Mouse (Mus musculus) hindbrain, postnatal 0 days (tissue): ENCODE data around the gene Olfr374. TPM values are rescaled to one million over a fixed set of nuclear protein-coding genes. Genes with fewer than 3 reads are reported as not detected.

Experiments used
- ATAC-seq: fragments of 200-750 bp; cut with Nextera tagmentation; 2 replicates; pipeline ENCODE4 v1.8.0; 2017; ENCODE audit warnings: mild to moderate bottlenecking, moderate TSS enrichment, moderate library complexity
- DNase-seq: peaks from one replicate; pipeline ENCODE4 v3.0.0-alpha.2; 2015; ENCODE audit warnings: low spot score
- H3K27ac ChIP-seq: fragments of 300-500 bp; sonication (generic); 2 replicates; pipeline ENCODE4 v1.5.1; 2014; ENCODE audit warnings: mild to moderate bottlenecking
- H3K27me3 ChIP-seq: fragments of 300-500 bp; sonication (generic); 2 replicates; pipeline ENCODE4 v1.6.1; 2014; ENCODE audit warnings: low read length, mixed read lengths; ENCODE audit not compliant: insufficient read depth
- H3K36me3 ChIP-seq: fragments of 300-500 bp; sonication (generic); 2 replicates; pipeline ENCODE4 v1.6.1; 2014; ENCODE audit warnings: low read length, mixed read lengths; ENCODE audit not compliant: insufficient read depth
- H3K4me1 ChIP-seq: fragments of 300-500 bp; sonication (generic); 2 replicates; pipeline ENCODE4 v1.6.1; 2014; ENCODE audit warnings: antibody characterized with exemption, low read length, mixed read lengths; ENCODE audit not compliant: insufficient read depth
- H3K4me2 ChIP-seq: fragments of 300-500 bp; sonication (generic); 2 replicates; pipeline ENCODE4 v1.6.1; 2014; ENCODE audit warnings: low read depth, mild to moderate bottlenecking, low read length, moderate library complexity, mixed read lengths
- H3K4me3 ChIP-seq: fragments of 300-500 bp; sonication (generic); 2 replicates; pipeline ENCODE4 v1.5.1; 2014; ENCODE audit warnings: low read length
- H3K9ac ChIP-seq: fragments of 300-500 bp; sonication (generic); replicated peaks from 2 replicates; pipeline ENCODE4 v1.6.1; 2014; ENCODE audit warnings: mild to moderate bottlenecking, low read length, moderate library complexity, mixed read lengths
- H3K9me3 ChIP-seq: fragments of 300-500 bp; sonication (generic); 2 replicates; pipeline ENCODE4 v1.6.1; 2016; ENCODE audit warnings: low read length, mixed read lengths
- CTCF ChIP-seq: IDR thresholded peaks from 2 replicates; pipeline ENCODE4 v1.5.1; 2016; ENCODE audit warnings: antibody characterized with exemption, control low read depth, low read depth
- WGBS: fragments of 180-500 bp; shearing (Covaris S2); extraction: QIAGEN DNeasy Blood & Tissue Kit; methylation state at CpG from one replicate; pipeline ENCODE4 v1.1.7; 2014; 5-methylcytosine and 5-hydroxymethylcytosine counted together
- polyA plus RNA-seq: library from polyadenylated mRNA; unstranded; fragments of >200 nt; fragmentation: Nextera tagmentation; extraction: Ambion mirVana; gene quantifications from 2 replicates; pipeline ENCODE4 v1.2.1, GENCODE M21; 2015
- total RNA-seq: library from RNA; depleted of rRNA; stranded (reverse); fragments of >200 nt; gene quantifications from 2 replicates; pipeline ENCODE4 v1.2.3, GENCODE M21; 2014

Olfr374 gene
- total and polyA plus RNA-seq, 2 experiments from 2014 or later, result not detected

- TF ChIP-seq CTCF, result no peak
- H3K4me1 ChIP-seq, result no peaks in the 10 kb centered on the region
- peaks cover 65% of the 10 kb centered on the region for H3K36me3 ChIP-seq
- H3K9me3 ChIP-seq, result no peaks in the 10 kb centered on the region
- no peak overlapping the region for H3K4me2 ChIP-seq
- H3K9ac ChIP-seq, result no peak overlapping the region
- no peak overlapping the region for H3K27ac ChIP-seq
- H3K4me3 ChIP-seq, result no peak overlapping the region
- WGBS, result 89% methylated on average over 3 of the region's 3 CpGs
- DNase-seq (no peak), ATAC-seq (no peak)
- H3K27me3 ChIP-seq, result no peaks in the 10 kb centered on the region
Observed at GRCm38 (mm10) chr8:72145511-72145910, 38.7 kb downstream of the Olfr374 start.

- Histone ChIP-seq H3K36me3 (peaks cover 64% of the 10 kb centered on the region), H3K27ac (no peak overlapping the region)
- WGBS, result 60% methylated on average over 1 of the region's 1 CpGs
Observed at GRCm38 (mm10) chr8:72146056-72146455, 39.2 kb downstream of the Olfr374 start.

GRCm38 (mm10) chr8:72146556-72146955 is 39.7 kb downstream of the Olfr374 start:
- DNase-seq, result no peak
- Histone ChIP-seq H3K9me3 (no peaks in the 10 kb centered on the region), H3K9ac (no peak overlapping the region), H3K27ac (no peak overlapping the region), H3K36me3 (peaks cover 64% of the 10 kb centered on the region), H3K4me2 (no peak overlapping the region), H3K4me1 (no peaks in the 10 kb centered on the region), H3K27me3 (no peaks in the 10 kb centered on the region), H3K4me3 (no peak overlapping the region)
- no peak for ATAC-seq
- no peak for TF ChIP-seq CTCF
- WGBS, result 94% methylated on average over 3 of the region's 3 CpGs

More at GRCm38 (mm10) chr8:72146056-72146455, 39.2 kb downstream of the Olfr374 start:
- no peaks in the 10 kb centered on the region for H3K4me1 ChIP-seq
- no peak overlapping the region for H3K4me2 ChIP-seq
- H3K9me3 ChIP-seq, result no peaks in the 10 kb centered on the region
- H3K4me3 ChIP-seq, result no peak overlapping the region
- H3K9ac ChIP-seq, result no peak overlapping the region
- ATAC-seq (no peak), DNase-seq (no peak)
- H3K27me3 ChIP-seq, result no peaks in the 10 kb centered on the region
- TF ChIP-seq CTCF, result no peak

- Histone ChIP-seq H3K4me3 (no peak overlapping the region), H3K4me2 (no peak overlapping the region), H3K36me3 (peaks cover 61% of the 10 kb centered on the region), H3K9ac (no peak overlapping the region), H3K27me3 (no peaks in the 10 kb centered on the region), H3K9me3 (no peaks in the 10 kb centered on the region), H3K4me1 (no peaks in the 10 kb centered on the region), H3K27ac (no peak overlapping the region)
- 84% methylated on average over 2 of the region's 2 CpGs for WGBS
- no peak for TF ChIP-seq CTCF
- ATAC-seq, result no peak
- no peak for DNase-seq
Observed at GRCm38 (mm10) chr8:72147266-72147665, 40.4 kb downstream of the Olfr374 start.

- DNase-seq, result no peak
- ATAC-seq, result no peak
- Histone ChIP-seq H3K4me2 (no peak overlapping the region), H3K27me3 (no peaks in the 10 kb centered on the region), H3K4me3 (no peak overlapping the region), H3K4me1 (no peaks in the 10 kb centered on the region), H3K27ac (no peak overlapping the region), H3K36me3 (peaks cover 50% of the 10 kb centered on the region), H3K9me3 (no peaks in the 10 kb centered on the region), H3K9ac (no peak overlapping the region)
- WGBS, result 96% methylated on average over 1 of the region's 1 CpGs
- TF ChIP-seq CTCF, result no peak
Observed at GRCm38 (mm10) chr8:72149056-72149455, 42.2 kb downstream of the Olfr374 start.

- Histone ChIP-seq H3K9ac (no peak overlapping the region), H3K27me3 (no peaks in the 10 kb centered on the region), H3K4me1 (no peaks in the 10 kb centered on the region), H3K4me3 (no peak overlapping the region), H3K27ac (no peak overlapping the region), H3K9me3 (no peaks in the 10 kb centered on the region), H3K4me2 (no peak overlapping the region), H3K36me3 (peaks cover 31% of the 10 kb centered on the region)
- TF ChIP-seq CTCF, result no peak
- DNase-seq, result no peak
- 90% methylated on average over 3 of the region's 3 CpGs for WGBS
- no peak for ATAC-seq
Observed at GRCm38 (mm10) chr8:72151418-72152078, 44.7 kb downstream of the Olfr374 start.

GRCm38 (mm10) chr8:72153382-72153781 is 46.5 kb downstream of the Olfr374 start:
- Histone ChIP-seq H3K27ac (no peak overlapping the region), H3K4me3 (no peak overlapping the region), H3K4me1 (no peaks in the 10 kb centered on the region), H3K9ac (no peak overlapping the region), H3K4me2 (no peak overlapping the region), H3K27me3 (no peaks in the 10 kb centered on the region), H3K9me3 (no peaks in the 10 kb centered on the region), H3K36me3 (peaks cover 16% of the 10 kb centered on the region)
- ATAC-seq (no peak), DNase-seq (no peak)
- TF ChIP-seq CTCF, result no peak
